Mouse (Mus musculus) ZHBTc4 (cell line): ENCODE data around the gene Prrg2.
"Not testable (repeated sequence)": the region's sequence is repeated elsewhere in the genome, so short reads cannot be mapped to it uniquely, and the experiment has no call there.

Experiments
- DNase-seq: peaks from one replicate; pipeline ENCODE4 v3.0.0-alpha.2; 2011; ENCODE audit warnings: low read depth, low spot score

Prrg2 gene

GRCm38 (mm10) chr7:45062239-45062835 lies at the start of gene Prrg2, which contains the start of gene Nosip:
TSS of gene Prrg2 (minus strand) at chr7:45062677.
TSS of gene Nosip (plus strand) at chr7:45062429.
- peak; percentile 98 for DNase-seq

- DNase-seq = peak; percentile 89
These were observed 49.5 kb upstream of the Prrg2 start for GRCm38 (mm10) chr7:45111940-45112339.

- DNase-seq = peak; percentile 34
These were observed 47.6 kb upstream of the Prrg2 start for GRCm38 (mm10) chr7:45110089-45110488.

GRCm38 (mm10) chr7:45107052-45107645 lies 44.7 kb upstream of the Prrg2 start:
- no peak for DNase-seq

GRCm38 (mm10) chr7:45106441-45106840 lies 44.0 kb upstream of the Prrg2 start:
- DNase-seq = no peak

- no peak for DNase-seq
These were observed 43.0 kb upstream of the Prrg2 start for GRCm38 (mm10) chr7:45105491-45105890.

- no peak for DNase-seq
These were observed 42.5 kb upstream of the Prrg2 start for GRCm38 (mm10) chr7:45104941-45105340.

GRCm38 (mm10) chr7:45103652-45104180 lies 41.2 kb upstream of the Prrg2 start, which contains the start of gene Fcgrt:
TSS of gene Fcgrt (minus strand) at chr7:45103851.
- peak; percentile 77 for DNase-seq

GRCm38 (mm10) chr7:45102940-45103585 lies 40.6 kb upstream of the Prrg2 start:
- no peak for DNase-seq

- no peak for DNase-seq
These were observed 40.0 kb upstream of the Prrg2 start for GRCm38 (mm10) chr7:45102441-45102840.

- DNase-seq = no peak
These were observed 37.6 kb upstream of the Prrg2 start for GRCm38 (mm10) chr7:45100046-45100445.

- peak; percentile 85 for DNase-seq
These were observed 36.2 kb upstream of the Prrg2 start for GRCm38 (mm10) chr7:45098541-45099240.

- no peak for DNase-seq
These were observed 35.0 kb upstream of the Prrg2 start for GRCm38 (mm10) chr7:45097479-45097878.

- DNase-seq = not testable (repeated sequence)
These were observed 33.5 kb upstream of the Prrg2 start for GRCm38 (mm10) chr7:45095965-45096364.

GRCm38 (mm10) chr7:45095367-45095766 lies 32.9 kb upstream of the Prrg2 start:
- no peak for DNase-seq

- DNase-seq = no peak
These were observed 31.6 kb upstream of the Prrg2 start for GRCm38 (mm10) chr7:45094121-45094520.

- DNase-seq = peak; percentile 85
These were observed 31.0 kb upstream of the Prrg2 start for GRCm38 (mm10) chr7:45093516-45093905.

- no peak for DNase-seq
These were observed 30.5 kb upstream of the Prrg2 start for GRCm38 (mm10) chr7:45092828-45093515.

GRCm38 (mm10) chr7:45092048-45092447 lies 29.6 kb upstream of the Prrg2 start, which contains the start of gene Rcn3:
TSS of gene Rcn3 (minus strand) at chr7:45092221.
- DNase-seq = peak; percentile 87

GRCm38 (mm10) chr7:45091001-45091990 lies 28.8 kb upstream of the Prrg2 start:
- no peak for DNase-seq
